Mouse (Mus musculus): ENCODE measurements around the gene Canx.

GRCm38 (mm10) chr11:50256615-50257014 lies 68.9 kb downstream of the Canx start:
- no peak for TF ChIP-seq CTCF (IDR thresholded peaks at IDR 0.05; ENCODE audit: low read depth)
- no peak for TF ChIP-seq EP300 (IDR thresholded peaks at IDR 0.05; ENCODE audit: low read depth)

All from liver, postnatal 0 days (tissue).